Mouse (Mus musculus): ENCODE data around the gene Snapc5. TPM values are rescaled to one million over a fixed set of nuclear protein-coding genes. Genes with fewer than 3 reads are reported as not detected.
"Not testable (repeated sequence)": the region's sequence is repeated elsewhere in the genome, so short reads cannot be mapped to it uniquely, and the experiment has no call there.

Gene Snapc5
- polyA plus RNA-seq, 1 experiment from 2014 or later: 31.8 TPM

- H3K9me3 ChIP-seq: no peaks in the 10 kb centered on the region
- no peaks in the 10 kb centered on the region for H3K27me3 ChIP-seq (replicated peaks; ENCODE audit: low read depth, poor library complexity, severe bottlenecking)
- no peak overlapping the region for H3K27ac ChIP-seq (replicated peaks)
- 90% methylated on average over 11 of the region's 11 CpGs for WGBS
- no peak for DNase-seq (ENCODE audit: low spot score)
- peak overlapping the region; percentile 74; the same call in 1 of the 2 replicates for H3K4me3 ChIP-seq
- H3K36me3 ChIP-seq (replicated peaks): peaks cover 52% of the 10 kb centered on the region
- peaks cover 33% of the 10 kb centered on the region for H3K4me1 ChIP-seq
These were observed 3.7 kb upstream of the Snapc5 start for GRCm38 (mm10) chr9:64175378-64175777.

GRCm38 (mm10) chr9:64178610-64178973, 482 bp upstream of the Snapc5 start:
- H3K4me3 ChIP-seq: peak overlapping the region; percentile 72
- DNase-seq (ENCODE audit: low spot score): peak; percentile 38
- H3K36me3 ChIP-seq (replicated peaks): peaks cover 83% of the 10 kb centered on the region
- no peaks in the 10 kb centered on the region for H3K9me3 ChIP-seq
- peak overlapping the region; percentile 73 for H3K27ac ChIP-seq (replicated peaks)
- H3K27me3 ChIP-seq (replicated peaks; ENCODE audit: low read depth, poor library complexity, severe bottlenecking): no peaks in the 10 kb centered on the region
- H3K4me1 ChIP-seq: peaks cover 21% of the 10 kb centered on the region
- 37% methylated on average over 3 of the region's 3 CpGs for WGBS

DNA sequence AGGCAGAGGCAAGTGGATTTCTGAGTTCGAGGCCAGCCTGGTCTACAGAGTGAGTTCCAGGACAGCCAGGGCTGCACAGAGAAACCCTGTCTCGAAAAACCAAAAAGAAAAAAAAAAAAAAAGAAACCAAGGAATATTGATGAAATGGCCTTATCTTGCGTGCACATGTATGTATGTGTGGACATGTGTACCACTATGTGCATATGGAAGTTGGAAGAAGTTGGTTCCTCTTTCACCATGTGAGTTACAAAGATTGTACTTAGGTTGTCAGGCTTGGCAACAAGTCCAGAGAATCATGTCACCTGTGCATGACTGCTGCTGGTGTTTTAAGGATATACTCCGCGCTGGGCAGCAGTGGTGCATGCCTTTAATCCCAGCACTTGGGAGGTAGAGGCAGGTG, 4.2 kb downstream of the Snapc5 start:
- 85% methylated on average over 5 of the region's 5 CpGs for WGBS
- not testable (repeated sequence) for H3K4me1 ChIP-seq; H3K27ac ChIP-seq (replicated peaks); H3K27me3 ChIP-seq (replicated peaks; ENCODE audit: low read depth, poor library complexity, severe bottlenecking); H3K9me3 ChIP-seq; DNase-seq (ENCODE audit: low spot score); H3K4me3 ChIP-seq
- peaks cover 87% of the 10 kb centered on the region for H3K36me3 ChIP-seq (replicated peaks)

DNA sequence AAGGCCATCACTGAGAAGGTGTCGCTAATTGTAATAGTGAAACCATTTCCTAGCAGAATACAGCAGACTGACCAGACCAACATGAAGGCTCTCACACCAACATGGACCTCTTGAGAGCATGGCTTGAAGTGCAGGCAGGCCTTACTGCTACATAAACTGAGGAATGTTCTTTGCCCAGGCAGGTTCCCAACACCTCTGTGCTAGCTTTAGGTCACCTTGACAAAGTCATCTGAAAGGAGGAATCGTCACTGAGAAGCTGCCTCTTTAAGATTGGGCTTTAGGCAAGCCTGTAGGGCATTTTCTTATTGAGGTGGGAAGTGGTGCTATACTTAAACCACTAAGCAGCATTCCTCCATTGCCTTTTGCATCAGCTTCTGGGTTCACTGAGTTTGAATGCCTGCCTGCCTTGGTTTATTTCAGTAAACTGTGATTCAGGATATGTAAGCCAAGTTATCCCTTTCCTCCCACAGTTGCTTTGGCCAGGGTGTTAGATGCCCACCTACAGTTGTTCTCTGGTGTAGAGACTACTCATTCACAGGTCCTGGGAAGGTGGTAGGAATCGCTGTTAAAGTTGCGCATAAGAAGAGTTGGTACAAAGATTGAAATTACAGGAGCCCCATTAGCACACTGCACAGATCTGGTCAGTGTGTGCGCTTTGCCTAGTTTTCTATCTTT, 5.2 kb downstream of the Snapc5 start:
- no peak for DNase-seq (ENCODE audit: low spot score)
- 92% methylated on average over 5 of the region's 5 CpGs for WGBS
- Histone ChIP-seq H3K27ac (replicated peaks) (no peak overlapping the region), H3K27me3 (replicated peaks; ENCODE audit: low read depth, poor library complexity, severe bottlenecking) (no peaks in the 10 kb centered on the region), H3K36me3 (replicated peaks) (peaks cover 89% of the 10 kb centered on the region), H3K9me3 (no peaks in the 10 kb centered on the region), H3K4me1 (peaks cover 8% of the 10 kb centered on the region), H3K4me3 (no peak overlapping the region)

DNA sequence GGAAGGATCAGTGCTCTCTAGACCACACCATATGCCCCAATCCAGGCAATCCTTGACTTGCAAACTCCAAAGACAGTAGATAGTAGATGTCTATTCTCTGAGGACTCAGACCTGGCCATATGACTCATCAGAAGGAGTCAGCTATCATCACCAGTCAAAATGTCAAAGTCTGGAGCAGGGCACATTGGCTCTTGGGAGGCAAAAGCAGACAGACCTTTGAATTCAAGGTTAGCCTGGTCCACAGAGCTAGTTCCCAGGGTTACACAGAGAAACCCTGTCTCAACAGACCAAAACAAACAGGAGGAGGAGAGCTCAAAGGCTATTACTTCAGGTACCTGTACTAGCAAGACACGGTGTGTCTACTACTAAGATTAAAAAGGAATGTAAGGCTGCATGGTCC, 14.8 kb downstream of the Snapc5 start:
- H3K27me3 ChIP-seq (replicated peaks; ENCODE audit: low read depth, poor library complexity, severe bottlenecking): no peaks in the 10 kb centered on the region
- H3K4me1 ChIP-seq: no peaks in the 10 kb centered on the region
- peaks cover 90% of the 10 kb centered on the region for H3K36me3 ChIP-seq (replicated peaks)
- no peak overlapping the region for H3K27ac ChIP-seq (replicated peaks)
- 98% methylated on average over 1 of the region's 1 CpGs for WGBS
- no peak for DNase-seq (ENCODE audit: low spot score)
- no peak overlapping the region for H3K4me3 ChIP-seq
- H3K9me3 ChIP-seq: no peaks in the 10 kb centered on the region

DNA sequence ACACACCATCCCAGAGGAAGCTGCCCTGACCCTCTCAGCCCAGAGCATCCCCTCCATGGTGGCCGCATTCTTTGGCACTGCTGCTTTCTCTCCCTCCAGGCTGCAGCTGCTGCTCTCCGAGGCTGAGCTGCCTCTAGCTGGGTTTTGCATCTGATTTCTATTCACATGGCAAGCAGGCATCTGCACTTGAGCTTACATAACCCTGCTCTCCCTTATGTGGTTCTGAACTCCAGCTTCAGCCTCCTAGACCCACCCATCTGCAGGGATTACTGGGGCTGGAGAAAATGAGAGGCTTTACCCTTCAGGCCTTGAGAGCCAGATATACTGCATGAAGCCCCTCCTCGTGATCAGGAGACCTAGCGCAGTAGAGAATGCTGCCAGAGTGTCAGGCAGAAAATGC, 16.5 kb downstream of the Snapc5 start:
- 89% methylated on average over 4 of the region's 4 CpGs for WGBS
- H3K4me3 ChIP-seq: no peak overlapping the region
- H3K27ac ChIP-seq (replicated peaks): no peak overlapping the region
- no peaks in the 10 kb centered on the region for H3K27me3 ChIP-seq (replicated peaks; ENCODE audit: low read depth, poor library complexity, severe bottlenecking)
- no peaks in the 10 kb centered on the region for H3K4me1 ChIP-seq
- no peaks in the 10 kb centered on the region for H3K9me3 ChIP-seq
- H3K36me3 ChIP-seq (replicated peaks): peaks cover 89% of the 10 kb centered on the region
- DNase-seq (ENCODE audit: low spot score): no peak

DNA sequence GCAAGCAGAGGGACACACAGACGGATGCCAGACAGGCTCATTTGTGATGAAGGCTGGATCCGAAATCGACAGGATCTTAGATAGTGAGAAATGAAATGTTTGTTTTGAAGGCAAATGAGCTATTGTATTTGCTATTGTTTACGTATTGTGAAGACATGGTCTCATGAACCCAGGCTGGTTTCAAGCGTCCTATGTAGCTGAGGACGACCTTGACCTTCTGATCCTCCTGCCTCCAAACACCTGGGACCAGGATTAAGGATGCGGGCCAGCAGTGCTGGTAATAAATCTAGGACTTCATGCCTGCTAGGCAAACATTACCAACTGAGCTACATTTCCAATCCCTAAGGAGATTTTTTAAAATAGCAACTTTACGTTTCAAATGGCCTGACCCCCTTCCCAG, 18.4 kb downstream of the Snapc5 start:
- H3K36me3 ChIP-seq (replicated peaks): peaks cover 90% of the 10 kb centered on the region
- H3K4me3 ChIP-seq: no peak overlapping the region
- no peak for DNase-seq (ENCODE audit: low spot score)
- no peaks in the 10 kb centered on the region for H3K9me3 ChIP-seq
- no peak overlapping the region for H3K27ac ChIP-seq (replicated peaks)
- H3K4me1 ChIP-seq: peaks cover 6% of the 10 kb centered on the region; the same call in 1 of the 2 replicates
- no peaks in the 10 kb centered on the region for H3K27me3 ChIP-seq (replicated peaks; ENCODE audit: low read depth, poor library complexity, severe bottlenecking)
- 92% methylated on average over 8 of the region's 8 CpGs for WGBS

GRCm38 (mm10) chr9:64198068-64198762, 19.1 kb downstream of the Snapc5 start:
- H3K36me3 ChIP-seq (replicated peaks): peaks cover 90% of the 10 kb centered on the region
- WGBS: 94% methylated on average over 5 of the region's 5 CpGs
- no peak overlapping the region for H3K27ac ChIP-seq (replicated peaks)
- DNase-seq (ENCODE audit: low spot score): no peak
- no peak overlapping the region for H3K4me3 ChIP-seq
- H3K9me3 ChIP-seq: no peaks in the 10 kb centered on the region
- no peaks in the 10 kb centered on the region for H3K27me3 ChIP-seq (replicated peaks; ENCODE audit: low read depth, poor library complexity, severe bottlenecking)
- peaks cover 6% of the 10 kb centered on the region; the same call in 1 of the 2 replicates for H3K4me1 ChIP-seq

DNA sequence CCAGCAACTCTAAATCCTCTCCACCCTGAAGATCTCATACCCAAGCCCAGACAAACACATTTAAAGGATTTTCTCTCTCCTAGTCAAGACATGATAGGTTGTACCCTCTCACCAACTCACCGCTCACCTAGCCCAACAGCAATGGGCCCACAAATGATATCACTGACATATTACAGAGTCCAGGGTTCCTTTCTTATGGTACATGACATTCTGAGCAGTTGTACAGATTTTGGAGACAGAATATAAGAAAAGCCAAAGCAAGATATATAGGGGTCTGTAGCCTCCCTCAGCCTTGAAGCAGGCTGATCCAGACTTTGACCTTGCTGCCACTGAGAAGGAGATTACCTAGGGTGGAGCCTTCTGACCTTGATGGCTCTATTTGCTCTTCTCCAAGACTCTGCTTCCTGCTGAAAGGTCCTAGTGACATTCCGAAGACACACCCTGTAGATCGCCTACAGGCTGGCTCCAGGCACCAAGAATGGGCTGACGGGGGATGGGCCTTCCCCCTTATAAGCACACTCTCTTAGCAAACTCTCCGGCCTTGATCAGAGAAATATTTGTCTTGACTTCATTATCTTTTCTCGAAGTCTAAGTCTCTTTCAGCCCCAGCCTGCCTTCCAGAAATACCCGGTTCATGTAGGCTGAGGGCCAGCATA, 19.8 kb downstream of the Snapc5 start:
- H3K4me3 ChIP-seq; H3K9me3 ChIP-seq; H3K27ac ChIP-seq (replicated peaks); H3K4me1 ChIP-seq; DNase-seq (ENCODE audit: low spot score); H3K27me3 ChIP-seq (replicated peaks; ENCODE audit: low read depth, poor library complexity, severe bottlenecking): not testable (repeated sequence)
- H3K36me3 ChIP-seq (replicated peaks): peaks cover 90% of the 10 kb centered on the region
- WGBS: 91% methylated on average over 7 of the region's 7 CpGs

DNA sequence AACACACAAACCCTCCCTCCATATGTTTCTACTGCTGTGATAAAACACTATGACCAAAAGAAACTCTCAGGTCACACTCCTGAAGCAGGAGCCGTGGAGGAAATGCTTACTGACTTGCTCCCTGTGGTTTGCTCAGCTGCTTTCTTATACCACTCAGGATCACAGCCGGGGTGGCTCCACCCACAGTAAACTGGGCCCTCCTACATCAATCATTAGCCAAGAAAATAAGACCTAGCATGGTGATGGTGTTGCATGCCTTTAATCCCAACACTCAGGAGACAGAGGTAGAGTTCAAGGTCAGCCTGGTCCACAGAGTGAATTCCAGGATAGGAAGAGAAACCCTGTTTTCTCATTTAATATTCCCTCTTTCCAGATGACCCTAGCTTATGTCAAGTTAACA, 20.8 kb downstream of the Snapc5 start:
- no peaks in the 10 kb centered on the region for H3K9me3 ChIP-seq
- peaks cover 6% of the 10 kb centered on the region; the same call in 1 of the 2 replicates for H3K4me1 ChIP-seq
- H3K27me3 ChIP-seq (replicated peaks; ENCODE audit: low read depth, poor library complexity, severe bottlenecking): no peaks in the 10 kb centered on the region
- H3K4me3 ChIP-seq: no peak overlapping the region
- 89% methylated on average over 2 of the region's 2 CpGs for WGBS
- no peak overlapping the region for H3K27ac ChIP-seq (replicated peaks)
- no peak for DNase-seq (ENCODE audit: low spot score)
- H3K36me3 ChIP-seq (replicated peaks): peaks cover 91% of the 10 kb centered on the region

DNA sequence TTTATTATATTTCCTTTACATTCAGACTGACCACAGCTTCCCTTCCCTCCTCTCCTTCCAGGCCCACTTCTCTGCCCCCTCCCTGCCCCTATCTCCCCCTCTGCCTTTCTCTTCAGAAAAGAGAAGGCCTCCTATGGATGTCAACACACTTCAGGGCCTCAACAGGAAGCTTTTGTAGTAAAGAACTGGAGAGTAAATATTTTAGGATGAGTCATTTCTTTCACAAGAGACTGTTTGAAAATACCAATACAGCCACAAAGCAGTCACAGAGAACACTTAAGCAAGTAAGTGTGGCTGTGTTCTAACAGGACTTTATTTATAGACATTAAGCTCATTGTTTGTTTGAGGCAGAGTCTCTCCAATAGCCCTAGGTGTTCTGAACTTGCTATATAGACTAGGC, 23.3 kb downstream of the Snapc5 start:
- Histone ChIP-seq H3K4me1 (peaks cover 6% of the 10 kb centered on the region; the same call in 1 of the 2 replicates), H3K36me3 (replicated peaks) (peaks cover 92% of the 10 kb centered on the region), H3K27me3 (replicated peaks; ENCODE audit: low read depth, poor library complexity, severe bottlenecking) (no peaks in the 10 kb centered on the region)

DNA sequence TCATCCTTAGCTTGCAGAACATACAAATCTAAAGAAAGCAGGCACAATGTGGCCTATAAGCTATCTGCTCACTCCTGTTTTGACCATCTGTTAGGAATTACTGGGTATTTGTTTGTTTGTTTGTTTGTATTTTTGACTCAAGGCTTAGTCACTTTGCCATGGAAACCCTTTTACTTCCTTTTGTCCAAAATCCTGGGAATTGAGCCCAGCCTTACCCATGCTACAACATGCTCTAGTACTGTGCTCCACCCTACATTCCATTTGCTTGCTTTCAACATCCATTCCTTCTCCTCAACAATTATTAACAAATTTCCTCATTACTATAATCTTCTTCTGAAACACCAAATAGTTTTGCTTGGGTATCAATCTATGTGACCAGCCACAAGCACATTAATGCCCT, 23.8 kb downstream of the Snapc5 start:
- Histone ChIP-seq H3K27me3 (replicated peaks; ENCODE audit: low read depth, poor library complexity, severe bottlenecking) (no peaks in the 10 kb centered on the region), H3K4me3 (no peak overlapping the region), H3K9me3 (no peaks in the 10 kb centered on the region), H3K27ac (replicated peaks) (no peak overlapping the region), H3K36me3 (replicated peaks) (peaks cover 91% of the 10 kb centered on the region), H3K4me1 (peaks cover 6% of the 10 kb centered on the region; the same call in 1 of the 2 replicates)
- no peak for DNase-seq (ENCODE audit: low spot score)

More for the DNA sequence above, 23.3 kb downstream of the Snapc5 start:
- DNase-seq (ENCODE audit: low spot score): no peak
- no peak overlapping the region for H3K4me3 ChIP-seq
- no peak overlapping the region for H3K27ac ChIP-seq (replicated peaks)
- H3K9me3 ChIP-seq: no peaks in the 10 kb centered on the region
